Mouse (Mus musculus) embryonic facial prominence, embryonic 14.5 days (tissue): Measurements from ENCODE around the gene Slc6a21. TPM values are rescaled to one million over a fixed set of nuclear protein-coding genes. Genes with fewer than 3 reads are reported as not detected.

Experiments
- polyA plus RNA-seq: library from polyadenylated mRNA; unstranded; fragments of >200 nt; fragmentation: Nextera tagmentation; extraction: Ambion mirVana; gene quantifications from 2 replicates; pipeline ENCODE4 v1.2.1, GENCODE M21; 2014

The Slc6a21 gene
- polyA plus RNA-seq, 1 experiment from 2014 or later = not detected

Other genes starting within 250 kb of the Slc6a21 start
- gene Prr12, start 224.6 kb upstream of the Slc6a21 start, polyA plus RNA-seq = 12.8 and 13.7 TPM in 2 replicates
- 59.1 and 63.3 TPM in 2 replicates for gene Nosip, start 215.1 kb upstream of the Slc6a21 start, polyA plus RNA-seq
- 20.9 and 22.2 TPM in 2 replicates for gene Prrg2, start 214.8 kb upstream of the Slc6a21 start, polyA plus RNA-seq
- gene Rcn3, start 185.3 kb upstream of the Slc6a21 start, polyA plus RNA-seq = 587 and 592 TPM in 2 replicates
- gene Fcgrt, start 173.7 kb upstream of the Slc6a21 start, polyA plus RNA-seq = 120 and 129 TPM in 2 replicates
- gene Rps11, start 153.1 kb upstream of the Slc6a21 start, polyA plus RNA-seq = 1,575 and 1,608 TPM in 2 replicates
- gene Rpl13a, start 148.8 kb upstream of the Slc6a21 start, polyA plus RNA-seq = 1,594 and 1,619 TPM in 2 replicates
- gene Gm45713, start 141.3 kb upstream of the Slc6a21 start, polyA plus RNA-seq = 0.47 and 0.61 TPM in 2 replicates
- gene Flt3l, start 141.1 kb upstream of the Slc6a21 start, polyA plus RNA-seq = 2.3 TPM in 2 replicates
- gene Pih1d1, start 123.2 kb upstream of the Slc6a21 start, polyA plus RNA-seq = 80.3 and 88.8 TPM in 2 replicates
- 36.8 and 39.4 TPM in 2 replicates for gene Aldh16a1, start 122.9 kb upstream of the Slc6a21 start, polyA plus RNA-seq
- 0.87 and 1.3 TPM in 2 replicates for gene Slc17a7, start 113.6 kb upstream of the Slc6a21 start, polyA plus RNA-seq
- gene Gfy, start 97.9 kb upstream of the Slc6a21 start, polyA plus RNA-seq = 5.8 and 6.1 TPM in 2 replicates
- gene Pth2, start 96.5 kb upstream of the Slc6a21 start, polyA plus RNA-seq = not detected in 2 replicates
- gene Ccdc155, start 72.6 kb upstream of the Slc6a21 start, polyA plus RNA-seq = 1.5 TPM in 2 replicates
- 6.3 and 8.5 TPM in 2 replicates for gene Dkkl1, start 65.4 kb upstream of the Slc6a21 start, polyA plus RNA-seq
- gene Tead2, start 61.8 kb upstream of the Slc6a21 start, polyA plus RNA-seq = 112 and 142 TPM in 2 replicates
- 2.4 and 4.8 TPM in 2 replicates for gene Cd37, start 38.4 kb upstream of the Slc6a21 start, polyA plus RNA-seq
- 0.11 and 0.38 TPM in 2 replicates for gene Slc6a16, start 36.4 kb upstream of the Slc6a21 start, polyA plus RNA-seq
- gene Trpm4, start 56.3 kb downstream of the Slc6a21 start, polyA plus RNA-seq = 16.6 and 18.2 TPM in 2 replicates
- gene Hrc, start 57.8 kb downstream of the Slc6a21 start, polyA plus RNA-seq = 11.0 and 15.8 TPM in 2 replicates
- gene Ppfia3, start 89.5 kb downstream of the Slc6a21 start, polyA plus RNA-seq = 4.8 and 6.9 TPM in 2 replicates
- gene Lin7b, start 93.1 kb downstream of the Slc6a21 start, polyA plus RNA-seq = 2.4 TPM in 2 replicates
- gene Snrnp70, start 118.2 kb downstream of the Slc6a21 start, polyA plus RNA-seq = 56.5 and 61.1 TPM in 2 replicates
- gene Kcna7, start 128.1 kb downstream of the Slc6a21 start, polyA plus RNA-seq = 0.24 TPM in 1 of 2 replicates, not detected in the other
- gene Ntf5, start 136.2 kb downstream of the Slc6a21 start, polyA plus RNA-seq = 3.0 and 3.1 TPM in 2 replicates
- gene Lhb, start 143.3 kb downstream of the Slc6a21 start, polyA plus RNA-seq = 1.4 TPM in 1 of 2 replicates, not detected in the other
- 39.3 TPM in 2 replicates for gene Gys1, start 157.3 kb downstream of the Slc6a21 start, polyA plus RNA-seq
- gene Ruvbl2, start 160.6 kb downstream of the Slc6a21 start, polyA plus RNA-seq = 123 and 127 TPM in 2 replicates
- 4,260 and 4,697 TPM in 2 replicates for gene Ftl1, start 182.4 kb downstream of the Slc6a21 start, polyA plus RNA-seq
- 120 and 132 TPM in 2 replicates for gene Bax, start 189.4 kb downstream of the Slc6a21 start, polyA plus RNA-seq
- gene Tulp2, start 204.4 kb downstream of the Slc6a21 start, polyA plus RNA-seq = 1.2 and 1.5 TPM in 2 replicates
- not detected in 2 replicates for gene Gm45808, start 209.3 kb downstream of the Slc6a21 start, polyA plus RNA-seq
- gene Dhdh, start 211.3 kb downstream of the Slc6a21 start, polyA plus RNA-seq = 2.5 and 3.2 TPM in 2 replicates
- gene Nucb1, start 232.9 kb downstream of the Slc6a21 start, polyA plus RNA-seq = 209 and 236 TPM in 2 replicates
- gene Ppp1r15a, start 248.8 kb downstream of the Slc6a21 start, polyA plus RNA-seq = 20.7 and 21.9 TPM in 2 replicates
- 6.8 and 7.3 TPM in 2 replicates for gene Plekha4, start 248.8 kb downstream of the Slc6a21 start, polyA plus RNA-seq